Mouse (Mus musculus) midbrain, embryonic 11.5 days (tissue): ENCODE data around the gene Car11. TPM values are rescaled to one million over a fixed set of nuclear protein-coding genes. Genes with fewer than 3 reads are reported as not detected.

Experiments
- ATAC-seq: fragments of 200-750 bp; cut with Nextera tagmentation; 2 replicates; pipeline ENCODE4 v1.8.0; 2017; ENCODE audit warnings: moderate TSS enrichment, moderate library complexity; ENCODE audit not compliant: low FRiP score
- DNase-seq: peaks from one replicate; pipeline ENCODE4 v3.0.0; 2015; ENCODE audit warnings: low spot score; ENCODE audit errors: missing footprints
- H3K27ac ChIP-seq: fragments of 300-500 bp; sonication (generic); 2 replicates; pipeline ENCODE4 v1.5.1; 2014; ENCODE audit warnings: low read depth, low read length
- H3K27me3 ChIP-seq: fragments of 300-500 bp; sonication (generic); 2 replicates; pipeline ENCODE4 v1.6.1; 2014; ENCODE audit warnings: mild to moderate bottlenecking, low read length, moderate library complexity, mixed read lengths; ENCODE audit not compliant: control insufficient read depth, insufficient read depth
- H3K36me3 ChIP-seq: fragments of 300-500 bp; sonication (generic); 2 replicates; pipeline ENCODE4 v1.6.1; 2014; ENCODE audit warnings: mild to moderate bottlenecking, low read length, moderate library complexity, mixed read lengths; ENCODE audit not compliant: control insufficient read depth, insufficient read depth
- H3K4me1 ChIP-seq: fragments of 300-500 bp; sonication (generic); 2 replicates; pipeline ENCODE4 v1.6.1; 2014; ENCODE audit warnings: low read length; ENCODE audit not compliant: control insufficient read depth, insufficient read depth
- H3K4me2 ChIP-seq: fragments of 300-500 bp; sonication (generic); 2 replicates; pipeline ENCODE4 v1.6.1; 2014; ENCODE audit warnings: mild to moderate bottlenecking, moderate library complexity
- H3K4me3 ChIP-seq: fragments of 300-500 bp; sonication (generic); 2 replicates; pipeline ENCODE4 v1.5.1; 2014; ENCODE audit warnings: low read depth, low read length
- H3K9ac ChIP-seq: fragments of 300-500 bp; sonication (generic); 2 replicates; pipeline ENCODE4 v1.6.1; 2014; ENCODE audit warnings: low read length
- H3K9me3 ChIP-seq: fragments of 300-500 bp; sonication (generic); 2 replicates; pipeline ENCODE4 v1.6.1; 2016; ENCODE audit warnings: low read length; ENCODE audit not compliant: control insufficient read depth
- WGBS: fragments of 180-500 bp; shearing (Covaris S2); extraction: QIAGEN DNeasy Blood & Tissue Kit; methylation state at CpG from one replicate; pipeline ENCODE4 v1.1.7; 2014; 5-methylcytosine and 5-hydroxymethylcytosine counted together
- polyA plus RNA-seq: library from polyadenylated mRNA; unstranded; fragments of >200 nt; fragmentation: Nextera tagmentation; extraction: Ambion mirVana; gene quantifications from 2 replicates; pipeline ENCODE4 v1.2.1, GENCODE M21; 2014

Gene Car11
- polyA plus RNA-seq, 1 experiment from 2014 or later, result 3.3 TPM

DNA sequence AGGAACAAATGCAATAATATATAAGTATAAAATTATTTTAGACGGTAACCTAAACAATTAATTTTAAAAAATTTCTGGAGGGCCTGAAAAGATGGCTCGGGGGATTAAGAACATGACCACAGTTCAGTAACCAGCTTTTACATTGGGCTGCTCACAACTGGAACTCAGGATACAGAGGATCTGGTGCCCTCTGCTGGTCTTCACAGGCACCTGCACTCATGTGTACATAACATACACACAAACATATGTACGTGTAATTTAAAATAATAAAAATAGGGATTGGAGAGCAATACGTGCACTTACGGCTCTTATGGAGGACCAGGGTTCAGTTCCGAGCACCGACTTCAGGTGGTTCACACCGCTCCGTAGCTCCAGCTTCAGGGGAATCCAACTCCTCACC is 30.7 kb upstream of the Car11 start:
- H3K9me3 ChIP-seq, result no peaks in the 10 kb centered on the region
- no peak for ATAC-seq
- no peak overlapping the region for H3K4me3 ChIP-seq
- DNase-seq, result no peak
- H3K27me3 ChIP-seq, result no peaks in the 10 kb centered on the region
- 94% methylated on average over 9 of the region's 9 CpGs for WGBS
- no peaks in the 10 kb centered on the region for H3K36me3 ChIP-seq
- no peak overlapping the region for H3K27ac ChIP-seq
- no peaks in the 10 kb centered on the region for H3K4me1 ChIP-seq
- no peak overlapping the region for H3K9ac ChIP-seq
- no peak overlapping the region for H3K4me2 ChIP-seq

GRCm38 (mm10) chr7:45677627-45678295 is 21.9 kb upstream of the Car11 start:
- no peak overlapping the region for H3K27ac ChIP-seq
- 78% methylated on average over 7 of the region's 7 CpGs for WGBS

DNA sequence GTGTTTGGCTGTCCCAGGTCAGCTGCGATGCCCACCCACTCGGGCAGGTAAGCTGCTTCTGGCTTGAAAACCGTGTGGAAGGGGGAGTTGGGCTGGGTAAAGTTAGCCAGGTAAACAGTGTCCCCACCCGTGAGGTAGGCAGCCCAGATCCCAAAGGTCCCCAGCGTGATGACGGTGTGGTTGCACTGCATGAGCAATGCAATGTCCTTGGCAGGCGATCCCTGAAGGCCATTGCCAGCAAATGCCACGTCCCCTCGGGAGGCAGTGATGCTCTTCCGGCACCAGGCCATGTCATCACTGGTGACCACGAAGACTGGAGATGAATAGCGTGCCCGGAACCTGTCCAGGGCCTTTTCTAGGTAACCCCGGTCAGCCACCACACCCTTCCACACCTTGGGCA is 21.1 kb upstream of the Car11 start:
- WGBS, result 93% methylated on average over 14 of the region's 14 CpGs
- DNase-seq, result no peak

More at GRCm38 (mm10) chr7:45677627-45678295, 21.9 kb upstream of the Car11 start:
- Histone ChIP-seq H3K27me3 (no peaks in the 10 kb centered on the region), H3K4me1 (no peaks in the 10 kb centered on the region), H3K9me3 (no peaks in the 10 kb centered on the region), H3K4me3 (no peak overlapping the region), H3K4me2 (no peak overlapping the region), H3K9ac (no peak overlapping the region), H3K36me3 (no peaks in the 10 kb centered on the region)
- ATAC-seq (no peak), DNase-seq (no peak)

DNA sequence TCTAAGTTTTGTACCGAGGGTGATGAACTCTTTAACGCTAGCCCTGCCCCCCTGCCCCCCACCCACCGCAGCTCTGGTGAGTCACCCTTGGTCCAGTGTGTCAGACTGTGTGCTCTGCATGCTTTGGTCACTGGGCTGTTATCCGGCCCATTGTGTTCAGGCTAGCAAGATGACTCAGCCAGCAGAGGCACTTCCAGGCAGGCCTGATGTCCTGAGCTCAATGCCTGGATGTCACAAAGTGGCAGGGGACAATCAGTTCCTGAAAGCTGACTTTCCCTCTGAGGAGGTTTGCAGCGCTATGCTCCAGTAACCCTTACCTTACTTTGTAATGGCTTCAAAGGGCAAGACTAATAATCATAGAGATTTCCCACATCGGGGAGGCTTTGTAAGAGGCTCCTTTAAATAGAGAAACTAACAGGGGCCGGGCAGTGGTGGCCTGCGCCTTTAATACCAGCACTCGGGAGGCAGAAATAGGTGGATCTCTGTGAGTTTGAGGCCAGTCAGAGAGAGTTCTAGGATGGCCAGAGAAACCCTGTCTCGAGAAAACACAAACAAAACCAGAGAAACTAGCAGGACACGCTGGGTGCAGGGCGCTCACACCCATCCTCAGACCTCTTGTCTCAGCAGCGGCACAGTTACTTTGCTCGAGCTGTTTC is 19.5 kb upstream of the Car11 start:
- ATAC-seq, result no peak

More for the DNA sequence above, 21.1 kb upstream of the Car11 start:
- no peak for ATAC-seq
- no peaks in the 10 kb centered on the region for H3K9me3 ChIP-seq
- H3K4me3 ChIP-seq, result no peak overlapping the region
- H3K4me2 ChIP-seq, result no peak overlapping the region
- no peak overlapping the region for H3K9ac ChIP-seq
- no peak overlapping the region for H3K27ac ChIP-seq
- H3K4me1 ChIP-seq, result no peaks in the 10 kb centered on the region
- no peaks in the 10 kb centered on the region for H3K36me3 ChIP-seq
- H3K27me3 ChIP-seq, result no peaks in the 10 kb centered on the region

DNA sequence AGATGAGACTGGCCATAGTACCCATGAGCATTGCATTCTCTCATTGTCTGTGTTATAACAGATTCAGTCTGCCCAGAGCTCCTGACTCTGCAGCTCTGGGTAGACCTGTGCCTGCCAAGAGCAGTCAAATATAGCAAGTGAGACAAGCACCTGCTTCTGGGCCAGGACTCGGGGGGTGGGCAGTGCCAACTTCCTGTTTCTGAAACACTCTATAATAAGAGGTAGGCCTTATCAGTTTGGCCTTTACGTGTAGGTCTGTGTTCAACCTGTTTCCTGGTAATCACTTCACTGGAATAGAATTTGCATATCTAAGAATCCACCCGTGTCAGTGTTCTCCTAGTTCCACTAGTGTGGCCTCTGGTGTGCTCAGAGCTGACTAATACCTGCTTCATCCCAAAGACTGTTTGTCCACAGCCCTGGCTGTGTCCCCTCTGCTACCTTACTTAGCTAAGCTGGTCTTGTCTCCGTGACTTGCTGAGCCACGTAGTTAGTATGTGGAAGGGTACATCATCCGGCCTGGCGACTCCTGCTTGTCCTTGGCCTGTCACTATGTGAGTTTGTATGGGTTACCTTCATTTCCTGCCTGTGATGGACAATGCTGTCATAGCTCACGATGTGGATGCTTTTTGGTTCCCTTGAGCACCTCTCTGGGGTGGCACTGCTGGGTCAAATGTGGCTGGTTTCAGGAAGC is 18.5 kb upstream of the Car11 start:
- H3K27me3 ChIP-seq, result no peaks in the 10 kb centered on the region
- H3K36me3 ChIP-seq, result no peaks in the 10 kb centered on the region
- H3K4me2 ChIP-seq, result no peak overlapping the region
- no peak overlapping the region for H3K27ac ChIP-seq
- no peak overlapping the region for H3K9ac ChIP-seq
- 88% methylated on average over 8 of the region's 8 CpGs for WGBS
- no peak for ATAC-seq
- no peak for DNase-seq
- no peaks in the 10 kb centered on the region for H3K9me3 ChIP-seq
- no peak overlapping the region for H3K4me3 ChIP-seq
- no peaks in the 10 kb centered on the region for H3K4me1 ChIP-seq

More for the DNA sequence above, 19.5 kb upstream of the Car11 start:
- no peaks in the 10 kb centered on the region for H3K4me1 ChIP-seq
- DNase-seq, result peak; percentile 82
- H3K9me3 ChIP-seq, result no peaks in the 10 kb centered on the region
- no peak overlapping the region for H3K4me2 ChIP-seq
- no peak overlapping the region for H3K27ac ChIP-seq
- H3K36me3 ChIP-seq, result no peaks in the 10 kb centered on the region
- no peaks in the 10 kb centered on the region for H3K27me3 ChIP-seq
- H3K4me3 ChIP-seq, result no peak overlapping the region
- 58% methylated on average over 14 of the region's 14 CpGs for WGBS
- H3K9ac ChIP-seq, result no peak overlapping the region

DNA sequence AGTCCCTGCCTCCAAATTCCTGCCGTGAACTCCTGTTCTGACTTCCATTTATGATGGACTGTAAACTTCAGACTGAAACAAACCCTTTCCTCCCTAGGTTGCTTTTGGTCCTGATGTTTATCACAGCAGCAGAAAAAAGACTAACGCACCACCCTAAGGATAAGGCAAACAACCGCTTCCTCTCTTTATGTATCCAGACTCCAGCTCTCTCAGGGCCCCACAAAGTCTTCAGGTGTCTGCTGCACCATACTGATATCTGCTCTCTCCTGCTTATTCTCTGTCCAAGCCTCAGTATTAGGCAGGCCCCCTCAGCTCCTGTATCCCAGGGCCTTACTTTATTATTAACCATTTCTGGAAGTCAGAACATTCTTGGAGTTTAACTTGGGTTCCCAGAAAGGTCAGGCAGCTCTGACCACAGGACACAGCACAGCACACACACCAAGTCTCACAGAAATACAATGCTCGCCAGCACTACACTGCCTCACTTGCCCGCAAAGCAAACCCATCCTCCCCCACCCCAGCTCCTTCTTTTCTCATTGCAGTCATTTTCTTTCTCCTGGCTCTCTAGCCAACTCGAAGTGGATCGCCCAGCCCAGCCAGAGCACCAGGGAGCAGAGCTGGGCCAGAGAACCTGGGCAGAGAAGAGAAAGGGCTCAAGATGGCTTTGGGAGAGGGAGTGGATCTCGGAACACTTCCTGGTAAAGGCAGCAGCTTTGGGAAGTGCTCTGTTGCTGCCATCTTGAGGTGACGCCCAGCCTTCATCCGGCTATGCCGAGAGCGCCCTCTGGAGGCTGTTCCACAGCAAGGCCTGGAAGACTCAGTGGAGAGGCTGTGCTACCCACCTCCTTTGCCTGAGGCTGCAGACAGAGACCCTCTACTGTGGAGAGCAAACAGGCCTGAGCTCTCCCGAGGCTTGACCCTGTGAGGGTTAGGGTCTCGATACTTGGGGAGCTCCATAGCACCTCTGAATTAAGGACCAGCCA is 17.2 kb upstream of the Car11 start:
- DNase-seq (peak; percentile 98), ATAC-seq (peak; percentile 85)
- H3K27me3 ChIP-seq, result no peaks in the 10 kb centered on the region
- H3K36me3 ChIP-seq, result no peaks in the 10 kb centered on the region
- peak overlapping the region; percentile 21 for H3K9ac ChIP-seq
- H3K4me1 ChIP-seq, result no peaks in the 10 kb centered on the region
- no peak overlapping the region for H3K27ac ChIP-seq
- H3K9me3 ChIP-seq, result no peaks in the 10 kb centered on the region
- no peak overlapping the region for H3K4me3 ChIP-seq
- peak overlapping the region; percentile 1; the same call in 1 of the 2 replicates for H3K4me2 ChIP-seq
- WGBS, result 30% methylated on average over 14 of the region's 14 CpGs

DNA sequence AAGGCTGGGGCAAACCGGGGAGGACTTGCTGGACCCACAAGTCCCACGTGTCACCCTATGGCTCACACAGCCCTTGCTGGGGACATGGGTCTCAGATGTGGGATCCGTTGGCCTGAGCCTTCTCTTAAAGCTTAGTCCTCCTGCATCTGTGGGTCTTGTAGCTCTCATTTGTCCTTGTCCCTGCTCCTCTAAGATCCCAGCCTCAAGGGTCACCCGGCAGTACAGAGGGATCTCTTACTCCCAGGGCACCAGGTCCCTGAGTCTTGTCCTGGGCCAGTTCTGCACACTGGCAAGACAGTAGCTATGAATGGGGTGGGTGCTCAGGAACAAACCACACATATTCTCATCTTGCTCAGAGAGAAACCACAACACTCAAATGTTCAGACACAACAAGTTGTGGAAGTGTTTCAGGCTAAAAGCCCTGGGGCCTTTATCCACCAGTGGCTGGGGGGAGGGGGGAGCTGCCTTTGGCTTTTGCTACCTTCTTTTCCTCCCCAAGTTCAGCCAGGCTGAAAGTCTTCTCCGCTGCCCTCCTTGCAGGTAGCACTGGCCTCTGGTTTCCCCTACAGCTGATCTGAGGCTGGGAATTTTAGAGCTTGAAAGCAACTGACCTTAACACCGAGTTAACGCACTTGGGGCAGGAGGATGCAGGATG is 16.1 kb upstream of the Car11 start, which contains the start of gene Ntn5:
TSS of gene Ntn5 (plus strand) at position 627 of the 655 bp plus-strand sequence.
- no peak within 1 kb of the TSS for H3K27ac ChIP-seq
- no peaks in the 10 kb centered on the region for H3K4me1 ChIP-seq
- H3K4me2 ChIP-seq, result no peak within 1 kb of the TSS
- H3K36me3 ChIP-seq, result no peaks in the 10 kb centered on the region
- H3K27me3 ChIP-seq, result no peaks in the 10 kb centered on the region
- no peaks in the 10 kb centered on the region for H3K9me3 ChIP-seq
- H3K9ac ChIP-seq, result 0 out of 2 replicates have a peak within 1 kb of the TSS, but pooled peaks have one; percentile 10
- H3K4me3 ChIP-seq, result no peak within 1 kb of the TSS
- ATAC-seq (no peak), DNase-seq (peak; percentile 72)
- WGBS, result 72% methylated on average over 7 of the region's 7 CpGs

- WGBS, result 57% methylated on average over 10 of the region's 10 CpGs
- DNase-seq, result no peak
- Histone ChIP-seq H3K27me3 (no peaks in the 10 kb centered on the region), H3K4me2 (no peak overlapping the region), H3K36me3 (no peaks in the 10 kb centered on the region), H3K4me3 (no peak overlapping the region), H3K27ac (no peak overlapping the region), H3K9me3 (no peaks in the 10 kb centered on the region), H3K9ac (no peak overlapping the region), H3K4me1 (no peaks in the 10 kb centered on the region)
- ATAC-seq, result no peak
These were observed 13.8 kb upstream of the Car11 start for GRCm38 (mm10) chr7:45685811-45686210.
